Mouse (Mus musculus) common myeloid progenitor, adult 5-6 weeks (primary cell): ENCODE measurements around the gene Mex3a. TPM values are rescaled to one million over a fixed set of nuclear protein-coding genes. Genes with fewer than 3 reads are reported as not detected.

ENCODE experiments used
- ATAC-seq: replicated peaks from 2 replicates; pipeline ENCODE4 v1.8.0; 2016; ENCODE audit warnings: low read depth, mild to moderate bottlenecking, moderate TSS enrichment, inconsistent platforms; ENCODE audit not compliant: poor library complexity, severe bottlenecking
- total RNA-seq: library from RNA; stranded (forward); fragments of 200-1000, 187-1606 nt; gene quantifications from 2 replicates; pipeline ENCODE4 v1.2.3, GENCODE M21; 2017

Mex3a gene
- total RNA-seq, 1 experiment from 2014 or later: 9.6 TPM

DNA sequence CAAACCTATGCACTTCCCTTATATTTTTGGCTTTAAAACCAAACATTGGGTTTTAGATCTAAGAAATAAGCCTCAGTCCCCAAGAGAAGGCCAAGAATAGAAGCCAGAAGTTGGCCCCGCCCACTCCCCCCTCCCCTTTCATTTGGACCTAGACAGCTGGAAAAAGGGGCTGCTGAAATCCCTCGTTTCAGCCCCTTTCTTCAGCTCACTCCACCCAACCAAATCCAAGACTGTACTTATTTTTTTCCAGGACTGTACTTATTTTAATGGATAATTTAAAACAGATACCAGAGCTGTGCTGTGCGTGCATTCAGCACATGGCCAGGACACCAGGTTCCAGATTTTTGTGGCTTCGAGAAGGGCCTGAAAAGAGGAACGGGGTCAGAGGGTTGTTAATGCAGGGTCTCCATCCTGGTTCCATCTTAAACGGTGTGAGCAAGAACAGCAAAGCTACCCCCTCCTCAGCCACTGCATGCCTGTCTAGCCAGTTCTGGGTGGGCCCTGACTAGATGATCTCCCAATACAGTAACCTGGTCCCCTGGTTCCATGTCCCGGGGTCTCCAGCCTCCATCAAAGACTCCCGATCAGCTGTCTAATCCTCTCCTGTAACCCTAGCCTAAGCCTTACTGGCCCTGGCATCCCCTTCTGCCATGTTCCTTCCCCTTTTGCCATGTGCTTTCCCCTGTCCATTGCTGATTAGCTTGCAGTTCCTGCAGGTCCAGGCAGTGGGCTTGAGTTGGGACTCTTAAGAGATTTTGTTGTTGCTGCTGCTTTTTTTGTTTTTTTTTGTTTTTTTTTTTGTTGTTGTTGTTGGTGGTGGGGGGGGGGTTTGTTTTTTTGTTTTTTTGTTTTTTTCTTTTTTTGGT, 28.1 kb upstream of the Mex3a start:
- no peak for ATAC-seq

- ATAC-seq: no peak
Observed at GRCm38 (mm10) chr3:88505081-88505480, 27.1 kb upstream of the Mex3a start.

DNA sequence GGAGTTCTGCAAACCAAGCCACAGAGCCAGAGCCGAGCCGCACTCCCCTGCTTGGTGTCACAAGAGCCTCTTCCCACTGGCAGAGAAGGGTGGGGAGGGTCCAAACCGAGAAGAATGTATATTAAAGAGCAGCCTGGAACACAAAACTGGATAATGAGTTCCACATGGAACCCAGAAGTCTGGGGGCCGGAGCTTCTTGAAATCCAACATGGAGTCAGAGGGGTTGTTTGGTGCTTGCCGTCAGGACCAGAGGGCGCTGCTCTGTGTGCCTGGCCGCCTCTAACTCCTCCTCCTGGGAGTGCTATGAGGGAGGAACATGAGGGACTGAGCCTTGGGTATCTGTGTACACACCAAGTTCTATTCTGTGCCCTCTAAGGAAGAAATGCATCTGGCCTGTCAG, 26.4 kb upstream of the Mex3a start:
- no peak for ATAC-seq

DNA sequence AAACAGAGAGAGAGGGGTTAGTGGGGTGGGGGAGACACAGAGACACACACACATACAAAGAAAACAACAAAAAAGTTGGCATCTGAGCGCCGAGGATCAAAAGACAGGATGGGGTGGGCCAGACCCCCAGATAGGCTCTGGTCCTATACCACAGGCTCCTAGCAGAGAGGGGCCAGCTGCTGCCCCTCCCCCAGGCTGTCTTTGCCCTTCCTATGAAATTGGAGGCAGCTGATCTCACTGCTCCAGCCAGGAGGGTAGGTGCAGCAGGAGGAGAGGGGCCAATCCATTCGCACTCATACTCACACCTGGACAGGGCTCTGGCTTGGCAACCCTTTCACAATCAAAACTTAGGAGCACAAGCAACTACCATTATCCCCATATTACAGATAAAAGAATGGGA, 22.9 kb upstream of the Mex3a start:
- no peak for ATAC-seq

- ATAC-seq: peak; percentile 93
Observed at GRCm38 (mm10) chr3:88509692-88510420, 22.3 kb upstream of the Mex3a start, which contains the start of gene Lmna. Gene Lmna (minus strand): TSS chr3:88509956.

- no peak for ATAC-seq
Observed at GRCm38 (mm10) chr3:88510421-88511289, 21.5 kb upstream of the Mex3a start.

- ATAC-seq: no peak
Observed at GRCm38 (mm10) chr3:88511559-88511958, 20.6 kb upstream of the Mex3a start.

- no peak for ATAC-seq
Observed at GRCm38 (mm10) chr3:88512141-88512895, 19.9 kb upstream of the Mex3a start.

- no peak for ATAC-seq
Observed at GRCm38 (mm10) chr3:88512896-88513545, 19.2 kb upstream of the Mex3a start.

DNA sequence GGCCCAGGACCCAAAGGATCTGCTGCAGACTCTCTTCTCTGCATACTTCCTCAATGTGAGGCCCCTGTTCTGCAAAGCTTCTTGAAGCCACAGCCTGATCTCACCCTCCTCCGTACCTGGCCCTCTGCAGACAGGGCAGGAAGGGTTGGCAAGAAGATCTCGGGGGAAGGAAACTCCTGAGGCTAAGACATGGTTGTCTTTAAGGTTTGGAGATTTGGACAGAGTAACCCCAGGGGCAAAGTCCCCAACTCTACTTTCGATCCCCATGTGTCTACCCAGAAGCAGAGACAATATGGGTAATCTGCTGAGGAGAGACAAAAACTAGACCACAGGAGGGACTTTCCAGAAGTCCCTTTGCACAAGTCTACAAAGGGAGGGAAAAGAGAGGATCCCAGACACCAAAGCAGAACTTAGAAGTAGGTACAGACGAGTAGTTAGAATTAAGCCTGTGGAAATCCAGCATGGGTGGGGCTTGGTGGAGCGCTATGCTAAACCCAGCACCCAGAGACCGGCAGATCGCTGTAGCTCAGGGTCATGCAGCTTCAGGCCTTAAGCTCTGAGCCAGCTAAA, 18.6 kb upstream of the Mex3a start:
- ATAC-seq: no peak

GRCm38 (mm10) chr3:88514231-88515094, 17.7 kb upstream of the Mex3a start:
- no peak for ATAC-seq

- no peak for ATAC-seq
Observed at GRCm38 (mm10) chr3:88515095-88515386, 17.2 kb upstream of the Mex3a start.

- no peak for ATAC-seq
Observed at GRCm38 (mm10) chr3:88516407-88516806, 15.8 kb upstream of the Mex3a start.

DNA sequence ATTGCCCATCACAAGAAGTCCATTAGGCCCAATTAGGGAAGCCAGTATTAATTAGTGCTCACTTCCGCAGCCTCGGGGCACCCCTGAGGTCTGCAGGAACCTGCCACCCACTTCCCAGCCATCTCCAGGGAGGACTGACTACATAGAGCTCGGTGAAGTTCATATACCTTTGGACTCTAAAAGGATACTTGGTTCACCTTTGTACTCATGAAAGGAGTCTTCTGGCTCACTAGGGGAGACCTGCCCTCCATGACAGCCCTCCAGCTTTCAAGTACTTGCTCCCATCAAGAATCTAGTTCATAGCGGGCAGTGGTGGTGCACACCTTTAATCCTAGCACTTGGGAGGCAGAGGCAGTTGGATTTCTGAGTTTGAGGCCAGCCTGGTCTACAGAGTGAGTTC, 13.8 kb upstream of the Mex3a start:
- no peak for ATAC-seq

DNA sequence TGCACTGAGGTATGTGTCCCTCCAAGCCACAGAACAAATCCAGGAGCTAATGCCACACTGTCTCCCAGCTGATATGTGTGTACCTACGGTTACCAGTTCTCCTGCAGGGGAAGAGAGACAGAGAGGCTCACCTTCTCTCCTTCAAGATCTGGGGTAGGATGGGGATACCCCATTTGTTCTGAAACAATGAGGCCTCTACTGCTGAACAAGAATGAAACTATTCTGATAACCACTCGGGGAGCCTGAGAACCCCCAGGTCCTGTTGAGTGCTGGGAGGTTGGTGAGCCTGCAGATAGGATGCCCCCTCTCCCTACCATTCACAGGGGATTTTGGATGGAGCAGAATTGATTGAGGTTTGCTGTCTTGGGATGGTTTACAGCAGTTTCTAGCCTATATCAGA, 12.1 kb upstream of the Mex3a start:
- ATAC-seq: no peak

DNA sequence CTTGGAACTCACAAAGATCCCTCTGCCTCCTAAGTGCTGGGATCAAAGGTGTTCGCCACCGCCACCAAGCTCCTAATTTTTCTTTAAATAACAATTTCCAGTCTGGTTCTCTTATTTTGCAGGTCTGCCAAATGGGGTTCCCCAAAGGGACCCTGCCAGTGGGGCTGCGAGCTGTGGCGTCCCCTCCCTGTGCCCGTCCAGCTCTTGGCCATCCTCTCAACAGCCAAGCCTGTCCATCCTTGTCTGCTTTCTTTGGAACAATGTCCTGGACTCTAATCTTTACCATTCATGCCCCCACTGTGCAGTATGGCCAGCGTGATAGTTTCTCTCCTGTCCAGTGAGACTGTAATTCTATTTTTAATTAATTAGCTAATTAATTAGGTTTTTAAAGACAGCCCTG, 11.0 kb upstream of the Mex3a start:
- no peak for ATAC-seq

- ATAC-seq: peak; percentile 90
Observed at GRCm38 (mm10) chr3:88521803-88522331, 10.3 kb upstream of the Mex3a start.

GRCm38 (mm10) chr3:88523027-88523426, 9.2 kb upstream of the Mex3a start:
- ATAC-seq: no peak
